Mouse (Mus musculus): ENCODE data around the gene Dusp18.
"Not testable (repeated sequence)": the region's sequence is repeated elsewhere in the genome, so short reads cannot be mapped to it uniquely, and the experiment has no call there.

Gene Dusp18

DNA sequence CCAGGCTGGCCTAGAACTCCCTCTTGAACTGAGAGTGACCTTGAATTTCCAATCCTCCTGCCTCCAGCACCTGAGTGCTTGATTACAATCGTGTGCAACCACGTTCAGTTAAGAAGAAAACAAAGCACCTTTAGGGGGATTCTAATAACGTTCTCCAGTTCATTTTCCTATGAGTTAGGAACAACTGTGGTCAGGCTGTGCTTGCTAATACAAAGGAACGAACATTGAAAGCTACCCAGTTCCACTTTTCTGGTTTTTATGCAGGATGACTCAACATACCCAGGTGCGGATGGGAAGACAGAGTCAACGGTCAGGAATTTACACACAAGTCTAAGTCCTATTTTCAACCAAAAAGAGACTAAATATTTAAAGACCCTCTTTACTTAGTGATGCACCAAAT is 1.1 kb upstream of the Dusp18 start:
- no peak for DNase-seq (ENCODE audit: extremely low spot score, low spot score)

DNA sequence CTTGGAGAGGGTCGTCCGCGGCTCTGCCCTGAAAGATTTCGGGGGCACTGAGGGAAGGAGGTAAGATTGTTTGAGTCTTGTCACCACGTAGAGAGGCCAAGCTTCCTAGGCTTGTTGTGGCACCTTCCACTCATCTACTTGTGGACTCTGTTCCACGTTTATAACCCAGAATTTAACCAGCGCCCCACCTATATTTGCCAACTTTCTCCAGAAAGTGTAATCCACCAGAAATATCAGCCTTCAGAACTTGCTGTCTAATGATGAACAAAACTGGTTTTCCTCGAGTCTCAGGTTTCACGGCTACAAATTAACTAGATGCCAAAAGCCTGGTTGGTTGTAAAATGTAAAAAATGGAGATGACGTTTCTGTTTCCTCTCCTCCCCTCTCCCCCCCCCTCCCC is 418 bp downstream of the Dusp18 start:
- DNase-seq (ENCODE audit: extremely low spot score, low spot score) = no peak

DNA sequence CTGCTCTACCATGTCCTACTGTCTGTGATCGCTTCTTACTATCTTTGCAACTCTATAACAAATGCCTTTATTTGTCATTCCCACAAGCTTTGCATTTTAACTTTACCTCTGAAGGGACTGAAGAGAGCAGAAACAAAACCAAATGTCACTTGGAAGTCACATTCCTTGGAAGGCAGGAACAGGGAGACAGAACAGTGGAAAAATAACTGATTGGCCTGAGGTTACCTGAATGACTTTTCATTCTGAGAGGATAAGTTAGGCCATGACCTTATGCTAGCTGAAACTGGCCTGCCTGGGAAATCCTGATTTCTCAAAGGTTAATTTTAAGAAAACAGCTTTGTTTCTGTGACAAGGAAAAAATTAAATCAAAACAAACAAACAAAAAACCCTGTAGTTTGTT is 893 bp downstream of the Dusp18 start:
- DNase-seq (ENCODE audit: extremely low spot score, low spot score) = no peak

DNA sequence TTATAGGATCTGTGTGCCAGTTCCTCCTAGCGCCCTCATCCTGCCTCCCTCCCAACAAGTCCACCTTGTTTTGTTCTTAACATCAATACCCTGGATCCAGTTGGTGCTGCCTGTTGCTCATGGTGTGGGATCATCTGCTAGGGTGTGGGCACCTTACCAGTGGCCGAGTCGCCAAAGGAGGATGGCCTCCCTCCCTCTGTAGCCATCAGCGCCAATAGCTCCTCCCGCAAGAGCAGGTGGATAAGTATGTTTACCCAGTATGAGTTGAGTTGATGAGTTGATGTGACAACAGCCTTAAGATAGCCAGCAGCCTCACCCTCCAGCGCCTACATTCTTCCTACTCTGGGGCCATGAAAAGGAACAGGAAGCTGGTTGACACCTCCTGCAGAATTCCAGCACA is 5.3 kb downstream of the Dusp18 start:
- no peak for DNase-seq (ENCODE audit: extremely low spot score, low spot score)

DNA sequence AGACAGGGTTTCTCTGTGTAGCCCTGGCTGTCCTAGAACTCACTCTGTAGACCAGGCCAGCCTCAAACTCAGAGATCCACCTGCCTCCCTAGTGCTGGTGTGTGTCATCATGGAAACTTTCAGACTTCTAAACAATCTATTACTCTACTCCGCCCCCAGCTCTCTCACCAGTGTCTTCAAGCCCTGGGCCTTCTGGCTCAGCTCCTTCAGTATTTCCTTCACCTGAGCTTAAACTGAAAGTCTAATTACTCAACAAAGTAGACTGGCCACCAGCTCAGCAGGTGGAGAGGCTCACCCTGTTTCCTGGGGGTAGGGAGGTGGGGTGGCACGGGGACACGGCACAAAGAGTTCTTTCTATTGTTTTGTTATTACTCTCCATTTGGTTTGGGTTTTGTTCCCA is 7.5 kb downstream of the Dusp18 start:
- no peak for DNase-seq (ENCODE audit: extremely low spot score, low spot score)

DNA sequence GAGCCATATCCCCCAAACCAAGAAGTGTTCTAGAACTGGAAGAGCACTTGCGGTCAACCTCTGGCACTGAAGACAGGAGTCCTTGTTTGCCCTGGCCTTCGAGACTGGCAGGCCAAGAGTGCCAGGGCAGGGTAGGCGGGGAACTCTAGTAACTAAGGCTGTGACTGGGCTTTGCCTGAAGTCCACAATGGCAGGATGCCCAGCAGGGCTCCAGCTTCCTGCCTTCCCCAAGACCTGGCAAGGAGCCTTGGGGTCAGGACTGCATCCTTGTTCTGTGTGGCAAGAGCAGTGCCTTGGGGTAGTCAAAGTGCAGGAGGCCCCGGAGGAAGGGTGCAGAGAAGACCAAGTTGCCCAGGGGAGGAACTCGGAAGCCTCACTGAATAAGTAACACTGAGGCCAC is 8.0 kb downstream of the Dusp18 start:
- no peak for DNase-seq (ENCODE audit: extremely low spot score, low spot score)

DNA sequence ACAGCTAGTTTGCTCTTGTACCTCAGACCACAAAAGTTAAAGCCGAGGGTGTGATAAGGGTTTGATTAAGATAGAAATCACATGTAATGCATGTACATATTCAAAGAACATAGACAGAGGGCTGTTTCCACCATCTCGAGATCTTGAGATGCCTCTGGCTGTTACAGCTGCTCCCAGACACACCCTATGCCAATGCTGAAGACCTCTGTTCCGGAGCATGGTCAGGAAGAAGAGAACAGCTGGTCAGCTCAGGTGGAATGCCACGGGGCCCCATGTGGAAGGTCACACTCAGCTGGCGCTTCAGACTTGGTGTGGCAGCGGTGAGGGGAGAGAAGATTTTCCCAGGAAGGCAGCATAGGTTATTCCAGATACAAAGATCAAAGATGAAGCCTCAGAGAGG is 9.6 kb downstream of the Dusp18 start:
- no peak for DNase-seq (ENCODE audit: extremely low spot score, low spot score)

DNA sequence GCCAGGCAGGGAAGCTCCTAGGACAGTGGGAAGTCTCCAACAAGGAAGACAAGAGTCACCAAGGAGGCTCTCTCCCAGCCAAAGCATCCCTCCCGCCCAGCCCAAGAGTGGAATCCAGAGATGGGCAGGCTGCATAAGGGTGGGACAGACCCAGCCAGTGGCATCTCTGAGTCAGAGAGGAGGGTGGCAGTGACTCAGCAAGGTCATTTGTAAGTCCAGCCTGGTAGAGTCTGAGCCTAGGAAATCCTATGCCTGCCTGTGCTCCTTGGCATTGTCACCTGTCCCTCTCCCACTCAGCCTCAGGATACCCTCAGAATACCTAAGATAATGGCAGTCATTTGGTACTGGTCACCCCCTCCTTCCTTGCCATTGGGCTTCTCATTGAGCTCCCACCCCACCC is 10.4 kb downstream of the Dusp18 start:
- no peak for DNase-seq (ENCODE audit: extremely low spot score, low spot score)

DNA sequence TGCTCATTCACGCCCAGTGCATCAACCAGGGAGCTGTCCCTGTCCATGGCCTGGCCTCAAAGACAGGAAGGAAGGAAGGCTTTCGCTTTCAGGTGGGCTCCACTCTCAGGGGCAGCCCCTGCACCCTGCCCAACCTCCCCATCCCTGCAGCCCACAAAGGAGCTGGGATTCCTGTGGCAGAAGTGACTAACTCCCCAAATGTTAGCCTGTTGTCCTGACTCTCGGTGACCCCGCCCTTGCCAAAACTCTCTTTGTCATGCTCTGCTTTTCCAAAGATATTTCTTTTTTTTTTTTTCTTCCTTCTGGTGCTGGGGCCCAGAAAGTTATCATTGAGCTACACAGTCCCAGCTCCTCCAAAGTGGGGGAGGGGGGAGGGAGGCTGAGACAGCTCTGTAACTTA is 14.2 kb downstream of the Dusp18 start:
- DNase-seq (ENCODE audit: extremely low spot score, low spot score) = no peak

DNA sequence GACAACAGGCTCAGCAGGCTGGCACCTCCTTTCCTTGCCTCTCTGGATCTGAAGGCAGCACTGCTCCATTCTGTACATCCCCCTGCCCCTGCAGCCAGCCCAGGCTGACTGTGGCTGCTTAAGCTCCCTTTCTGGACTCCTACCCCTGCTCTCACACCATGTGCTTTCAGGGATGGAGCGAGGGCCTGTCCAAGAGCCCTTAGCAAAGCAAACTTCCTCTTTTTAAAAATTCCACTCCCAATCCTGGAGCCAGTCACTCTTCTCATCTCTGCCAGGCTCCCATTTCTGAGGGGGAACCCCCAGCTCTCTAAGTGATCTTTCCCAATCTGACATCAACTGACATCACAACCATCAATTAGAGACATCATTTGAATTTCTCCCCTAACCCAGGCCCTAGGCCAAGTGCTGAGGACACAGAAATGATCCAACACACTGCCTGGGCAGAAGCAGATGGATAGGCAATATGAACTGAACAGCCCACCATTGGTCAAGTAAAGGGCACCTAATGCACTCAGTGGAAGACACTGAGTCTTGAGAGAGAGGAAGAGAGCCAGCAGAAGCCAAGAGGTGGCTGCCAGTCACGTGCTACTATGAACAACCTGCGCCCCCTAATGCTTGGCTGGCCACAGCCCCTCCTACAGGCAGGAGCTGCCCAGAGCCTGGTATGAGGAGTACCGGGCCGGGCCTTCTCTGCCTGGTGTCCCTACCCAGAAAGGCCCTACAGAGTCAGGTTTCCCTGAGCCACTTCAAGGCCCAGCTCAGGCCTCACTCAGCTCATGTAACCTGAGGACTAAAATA is 15.7 kb downstream of the Dusp18 start:
- no peak for DNase-seq (ENCODE audit: extremely low spot score, low spot score)

DNA sequence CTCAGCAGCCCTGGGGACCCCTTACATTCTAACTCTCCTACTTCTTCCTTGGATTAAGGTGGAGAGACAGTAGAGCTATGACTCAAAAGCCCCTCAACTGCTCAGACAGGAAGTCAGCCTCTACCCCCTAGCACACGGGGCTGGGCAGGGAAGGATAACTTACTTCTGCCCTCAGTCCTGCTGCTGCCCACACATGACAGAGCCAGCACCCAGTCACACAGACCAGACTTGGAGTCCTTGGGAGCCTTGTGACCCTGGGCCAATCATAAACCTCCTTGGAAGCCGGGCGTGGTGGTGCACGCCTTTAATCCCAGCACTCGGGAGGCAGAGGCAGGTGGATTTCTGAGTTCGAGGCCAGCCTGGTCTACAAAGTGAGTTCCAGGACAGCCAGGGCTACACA is 16.4 kb downstream of the Dusp18 start:
- DNase-seq (ENCODE audit: extremely low spot score, low spot score) = not testable (repeated sequence)

DNA sequence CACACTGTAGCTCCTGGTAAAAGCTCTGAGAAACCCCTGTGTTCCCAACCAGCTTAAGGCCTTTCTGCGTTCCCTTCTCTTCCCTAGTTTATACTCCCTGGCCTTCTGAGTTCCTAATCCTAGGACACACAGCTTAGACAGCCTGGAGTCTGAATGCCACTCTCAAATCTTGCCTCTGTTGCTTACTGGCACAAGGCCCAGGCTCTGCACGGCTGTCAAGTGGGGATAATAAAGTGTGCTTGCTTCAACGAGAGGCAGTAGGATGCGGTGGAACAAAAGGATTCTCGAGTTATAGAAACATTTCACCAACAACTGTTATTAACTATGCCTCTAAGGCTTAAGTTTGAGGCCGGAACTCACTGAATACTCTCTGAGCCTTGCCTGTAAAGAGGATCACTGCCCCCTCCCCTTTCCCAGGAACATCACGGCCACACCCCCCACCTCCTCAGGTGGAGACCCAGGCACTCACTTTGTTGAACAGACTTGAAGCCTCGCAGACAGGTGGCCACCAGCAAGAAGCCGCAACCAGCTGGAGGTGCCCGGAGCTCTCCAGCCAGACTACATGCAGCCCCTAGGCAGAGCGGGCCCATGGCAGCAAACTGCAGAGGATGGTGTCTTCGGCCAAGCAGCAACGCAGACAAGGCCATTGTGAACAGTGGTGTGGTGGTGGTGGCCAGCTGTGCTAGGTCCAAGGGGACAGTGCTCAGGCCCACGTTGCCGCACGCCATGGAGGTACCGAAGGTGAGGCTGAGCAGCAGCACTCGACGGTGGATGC is 17.2 kb downstream of the Dusp18 start:
- no peak for DNase-seq (ENCODE audit: extremely low spot score, low spot score)

DNA sequence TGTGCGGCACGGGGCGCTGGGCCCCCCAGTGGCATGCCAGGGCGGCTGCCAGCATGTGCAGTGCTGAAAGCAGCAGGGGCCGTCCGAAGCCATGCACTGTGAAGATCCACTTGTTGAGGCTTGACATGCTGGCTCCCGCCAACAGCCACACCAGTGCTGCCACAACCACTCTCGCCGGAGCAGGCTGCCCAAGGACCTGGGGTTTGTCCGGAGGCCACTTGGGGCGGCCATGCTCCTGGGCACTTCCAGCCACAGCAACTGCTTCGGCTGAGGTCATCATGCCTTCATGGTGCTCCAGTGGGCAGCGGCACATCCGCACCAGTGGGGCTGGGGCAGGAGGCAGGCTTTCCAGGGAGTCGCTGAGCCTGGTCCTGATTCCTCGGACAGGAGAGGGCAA is 17.8 kb downstream of the Dusp18 start:
- peak; percentile 59 for DNase-seq (ENCODE audit: extremely low spot score, low spot score)

DNA sequence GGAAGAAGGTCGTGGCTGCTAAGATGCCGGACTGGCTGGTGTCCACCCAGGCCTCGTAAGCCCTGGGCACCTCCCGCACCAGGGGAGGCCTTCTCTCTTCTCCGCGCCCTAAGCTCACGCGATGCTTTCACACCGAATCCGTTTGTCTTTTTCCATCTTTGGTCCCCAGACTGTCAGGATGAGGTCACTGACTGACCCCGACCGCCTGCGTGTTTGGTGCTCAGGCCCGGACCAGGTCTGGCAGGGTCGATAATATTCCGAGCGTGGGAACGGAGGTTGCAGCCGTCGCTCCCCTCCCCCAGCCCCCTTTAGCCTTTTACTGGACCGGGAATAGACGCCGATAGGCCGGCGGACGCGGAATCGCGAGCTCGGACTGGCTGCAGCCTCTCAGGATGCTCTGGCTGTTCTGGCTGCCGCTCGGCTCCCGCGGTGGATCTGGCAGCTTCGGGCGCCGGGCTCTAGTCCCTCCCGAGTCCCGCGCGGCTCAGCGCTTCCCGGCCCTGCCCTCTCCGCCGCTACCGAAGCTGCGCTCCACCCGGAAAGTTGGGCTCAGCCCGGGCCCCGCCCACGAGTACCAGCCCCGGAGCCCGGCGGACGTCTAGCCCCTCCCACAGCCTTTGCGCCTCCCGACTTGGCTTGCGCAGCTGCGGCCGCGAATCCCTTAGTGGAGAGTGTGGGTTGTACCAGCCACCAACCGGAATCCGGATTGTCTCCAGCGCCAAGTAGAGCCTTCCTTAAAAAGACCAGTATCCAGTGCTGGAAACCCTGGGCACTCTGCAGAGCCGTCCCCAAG is 18.5 kb downstream of the Dusp18 start:
- peak; percentile 85 for DNase-seq (ENCODE audit: extremely low spot score, low spot score)

DNA sequence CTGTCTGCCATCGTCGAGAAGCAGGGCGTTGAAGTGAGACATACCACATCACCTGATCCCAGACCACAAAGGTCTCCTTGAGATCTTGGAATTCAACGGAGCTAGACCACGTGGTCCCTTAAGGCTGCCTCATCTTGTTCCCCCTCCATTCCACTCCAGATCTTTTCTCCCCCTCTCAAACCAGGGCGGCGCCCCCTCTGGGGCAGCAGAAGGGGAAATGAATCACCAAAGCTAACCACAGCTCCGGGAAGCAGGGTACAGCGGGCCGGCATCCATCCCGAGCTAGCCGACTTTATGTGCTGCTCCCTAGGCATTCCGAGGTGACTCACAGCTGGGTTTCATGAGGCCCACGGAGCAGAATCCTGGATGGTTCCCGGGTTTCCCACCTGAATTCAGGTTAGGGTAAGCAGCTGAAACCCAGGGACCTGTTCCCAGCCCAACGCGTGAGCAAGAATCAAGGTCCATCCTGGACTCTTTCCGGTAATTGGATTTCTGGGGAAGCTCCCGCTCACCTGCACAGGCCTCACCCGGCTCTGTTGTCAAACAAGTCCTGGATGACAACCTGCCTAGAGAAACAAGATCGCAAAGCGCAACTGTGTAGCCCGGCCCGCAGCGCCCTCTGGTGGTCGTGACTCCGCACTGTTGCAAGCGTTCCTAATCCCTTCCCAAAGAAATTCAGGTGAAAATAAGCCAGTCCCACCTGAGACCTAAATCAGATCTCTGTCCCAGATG is 19.2 kb downstream of the Dusp18 start, which contains the start of gene Slc35e4:
Gene Slc35e4 (minus strand): TSS at position 556 of the 732 bp plus-strand sequence.
- DNase-seq (ENCODE audit: extremely low spot score, low spot score) = peak; percentile 89

DNA sequence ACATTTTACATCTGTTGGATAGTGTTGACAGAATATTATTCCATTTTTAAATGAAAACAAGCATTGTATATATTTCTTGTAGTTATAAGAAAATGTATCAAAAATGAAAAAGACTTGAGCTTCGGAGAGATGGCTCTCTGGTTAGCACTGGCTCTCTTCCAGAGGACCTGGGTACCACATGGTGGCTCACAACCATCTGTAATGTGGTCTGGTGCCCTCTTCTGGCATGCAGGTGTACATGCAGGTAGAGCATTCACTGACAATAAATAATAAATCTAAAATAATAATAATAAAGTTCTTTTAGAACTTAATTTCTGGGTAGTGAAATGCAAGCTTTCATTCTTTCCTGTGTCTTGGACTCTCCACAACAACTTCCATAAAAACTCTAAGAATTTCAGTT is 23.7 kb downstream of the Dusp18 start:
- DNase-seq (ENCODE audit: extremely low spot score, low spot score) = no peak

DNA sequence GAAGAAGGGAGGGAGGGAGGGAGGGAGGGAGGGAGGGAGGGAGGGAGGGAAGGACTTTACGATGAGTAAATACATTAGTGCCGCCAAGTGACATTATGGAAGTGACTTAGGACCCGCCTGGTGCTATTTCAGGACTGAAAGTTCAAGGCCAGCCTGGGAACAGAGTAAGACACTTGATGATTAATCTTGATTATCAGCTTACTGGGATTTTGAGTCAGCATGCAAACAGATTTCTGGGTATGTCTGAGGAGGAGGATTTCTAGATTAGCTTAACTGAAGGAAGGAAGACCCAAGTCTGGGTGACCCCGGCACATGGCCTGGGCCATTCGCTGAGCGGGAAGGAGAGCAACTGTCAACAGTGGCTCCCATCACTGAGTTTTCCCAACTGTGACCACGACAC is 25.4 kb downstream of the Dusp18 start:
- no peak for DNase-seq (ENCODE audit: extremely low spot score, low spot score)

DNA sequence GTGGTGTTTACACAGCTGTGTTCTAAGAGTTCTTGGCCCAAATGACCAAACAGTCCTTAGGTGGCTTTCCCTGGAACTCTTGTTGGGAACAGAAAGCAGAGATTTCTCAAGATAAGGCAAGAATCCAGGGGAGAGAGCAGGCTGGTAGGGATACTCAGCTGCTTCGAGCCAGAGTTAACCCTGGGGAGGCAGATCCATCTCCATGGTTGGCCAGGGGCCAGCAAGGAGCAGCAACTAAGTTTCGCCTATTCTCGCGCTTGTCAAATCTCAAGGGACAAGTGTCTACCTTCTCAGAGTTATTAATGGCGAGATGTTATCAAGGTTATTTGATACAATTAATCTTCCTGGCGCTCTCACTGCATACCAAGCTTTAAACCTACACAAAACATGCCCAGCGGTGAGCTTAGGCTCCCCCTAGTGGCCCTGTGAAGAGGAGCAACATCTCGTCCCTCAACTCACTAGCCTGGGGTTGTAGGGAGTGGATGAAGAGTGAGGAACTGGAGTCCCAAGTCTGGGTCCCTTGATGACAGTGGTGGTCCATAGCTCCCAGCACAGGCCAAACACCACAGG is 26.3 kb downstream of the Dusp18 start:
- peak; percentile 30 for DNase-seq (ENCODE audit: extremely low spot score, low spot score)

DNA sequence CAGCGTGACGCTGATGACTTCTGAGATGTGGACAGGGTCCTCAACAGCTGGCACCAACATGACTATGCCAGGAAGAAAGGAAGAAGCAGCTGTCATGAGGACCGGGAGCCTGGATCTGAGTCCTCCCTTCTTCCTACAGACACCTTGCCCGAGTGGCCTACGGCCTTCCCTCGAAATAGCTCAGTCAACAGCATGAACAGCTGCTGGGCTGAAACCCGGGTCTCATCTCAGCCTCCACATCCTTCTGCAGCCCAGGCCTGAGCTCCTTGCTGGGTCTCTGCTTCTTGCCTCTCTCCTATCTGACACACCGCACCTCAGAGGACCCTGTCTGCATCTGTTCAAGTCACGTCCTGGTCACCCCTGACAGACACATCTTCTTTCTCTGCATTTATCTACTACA is 27.1 kb downstream of the Dusp18 start:
- no peak for DNase-seq (ENCODE audit: extremely low spot score, low spot score)

DNA sequence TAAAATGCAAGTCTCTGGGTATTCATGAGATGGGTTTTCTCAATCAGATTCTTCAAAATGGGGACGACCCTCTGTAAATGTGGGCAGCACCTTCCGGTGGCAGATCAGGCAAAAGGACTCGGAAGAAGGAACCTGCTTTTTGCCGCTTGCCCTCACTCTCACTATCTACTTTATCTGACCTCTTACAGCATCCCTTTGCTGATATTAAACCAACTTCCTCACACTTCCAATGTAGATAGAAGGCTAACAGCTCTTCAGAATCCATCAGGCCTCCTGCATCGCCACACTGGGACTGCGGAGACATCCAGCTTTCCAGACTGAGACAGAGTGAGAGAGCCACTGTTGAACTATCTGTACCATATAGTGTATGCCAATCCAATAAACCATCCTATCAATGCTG is 27.7 kb downstream of the Dusp18 start:
- no peak for DNase-seq (ENCODE audit: extremely low spot score, low spot score)

DNA sequence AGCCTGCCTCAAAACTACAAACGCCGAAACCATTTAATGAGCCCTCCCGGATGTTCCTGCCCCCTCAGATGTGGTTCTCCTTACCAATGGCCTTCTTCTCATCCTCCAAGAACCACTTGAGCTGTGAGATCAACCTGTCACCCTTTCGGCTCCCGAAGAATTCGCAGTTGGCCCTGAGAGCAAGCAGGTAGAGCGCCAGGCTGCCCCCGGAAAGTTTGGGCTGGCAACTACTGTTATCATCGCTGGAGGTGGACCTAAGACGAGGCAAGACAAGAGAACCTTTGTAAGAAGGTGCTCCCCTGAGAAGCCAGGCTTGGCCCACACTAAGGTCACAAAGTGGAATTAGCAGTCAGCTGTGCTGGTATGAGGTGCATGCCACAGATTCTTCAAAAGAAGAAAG is 30.9 kb downstream of the Dusp18 start:
- DNase-seq (ENCODE audit: extremely low spot score, low spot score) = no peak

Data from neural tube, embryonic 10.5 days (tissue).